Mouse (Mus musculus) retina, postnatal 7 days (tissue): ENCODE results near the gene Zscan2.

Experiments used
- DNase-seq: peaks from one replicate; pipeline ENCODE4 v3.0.0-alpha.2; 2012; ENCODE audit warnings: low read depth, low spot score

Gene Zscan2

GRCm38 (mm10) chr7:80860729-80861274, at the start of gene Zscan2:
Gene Zscan2, plus strand, starts transcription at chr7:80860920.
- peak; percentile 89 for DNase-seq

GRCm38 (mm10) chr7:80813397-80813796, 47.3 kb upstream of the Zscan2 start:
- no peak for DNase-seq

GRCm38 (mm10) chr7:80816641-80817040, 44.1 kb upstream of the Zscan2 start:
- no peak for DNase-seq

- DNase-seq = no peak
Measured at GRCm38 (mm10) chr7:80820838-80821237, 39.9 kb upstream of the Zscan2 start.

- DNase-seq = no peak
Measured at GRCm38 (mm10) chr7:80823267-80823666, 37.5 kb upstream of the Zscan2 start.

- no peak for DNase-seq
Measured at GRCm38 (mm10) chr7:80823875-80824682, 36.6 kb upstream of the Zscan2 start.

GRCm38 (mm10) chr7:80825843-80826403, 34.8 kb upstream of the Zscan2 start, which contains the start of gene Iqgap1:
Gene Iqgap1, minus strand, starts transcription at chr7:80825974.
- no peak for DNase-seq

- no peak for DNase-seq
Measured at GRCm38 (mm10) chr7:80828146-80828860, 32.4 kb upstream of the Zscan2 start.

GRCm38 (mm10) chr7:80830193-80830803, 30.4 kb upstream of the Zscan2 start:
- no peak for DNase-seq

GRCm38 (mm10) chr7:80832191-80832590, 28.5 kb upstream of the Zscan2 start:
- DNase-seq = no peak

- DNase-seq = peak; percentile 58
Measured at GRCm38 (mm10) chr7:80832996-80833650, 27.6 kb upstream of the Zscan2 start.

GRCm38 (mm10) chr7:80833651-80834532, 26.8 kb upstream of the Zscan2 start:
- DNase-seq = no peak

GRCm38 (mm10) chr7:80835984-80836652, 24.6 kb upstream of the Zscan2 start:
- no peak for DNase-seq

- DNase-seq = no peak
Measured at GRCm38 (mm10) chr7:80837736-80838135, 23.0 kb upstream of the Zscan2 start.

- no peak for DNase-seq
Measured at GRCm38 (mm10) chr7:80838247-80838646, 22.5 kb upstream of the Zscan2 start.

GRCm38 (mm10) chr7:80839755-80840154, 21.0 kb upstream of the Zscan2 start:
- no peak for DNase-seq

GRCm38 (mm10) chr7:80840241-80840640, 20.5 kb upstream of the Zscan2 start:
- no peak for DNase-seq

- DNase-seq = no peak
Measured at GRCm38 (mm10) chr7:80840937-80841336, 19.8 kb upstream of the Zscan2 start.

GRCm38 (mm10) chr7:80842132-80842531, 18.6 kb upstream of the Zscan2 start:
- DNase-seq = no peak

GRCm38 (mm10) chr7:80843176-80843575, 17.5 kb upstream of the Zscan2 start:
- no peak for DNase-seq
